In genomic region chr9:31542909-31543690, GRCm38 (mm10) we compare ENCODE assay signal across 8 mouse cellular contexts.
DNase-seq lines count a peak whose midpoint lies in the region; ATAC-seq and TF ChIP-seq lines count a peak whose summit lies in the region.

No protein-coding gene starts in this region.

- no peak overlapping the region for H3K4me2 ChIP-seq in embryonic facial prominence, embryonic 13.5 days
- H3K4me2 ChIP-seq in liver, embryonic 13.5 days = no peak overlapping the region
- no peak overlapping the region for H3K4me2 ChIP-seq in neural tube, embryonic 13.5 days

- no peaks in the 10 kb centered on the region for H3K4me1 ChIP-seq in embryonic facial prominence, embryonic 13.5 days
- H3K4me1 ChIP-seq in heart, embryonic 10.5 days = no peaks in the 10 kb centered on the region
- no peaks in the 10 kb centered on the region for H3K4me1 ChIP-seq in liver, embryonic 13.5 days (replicated peaks)
- no peaks in the 10 kb centered on the region for H3K4me1 ChIP-seq in neural tube, embryonic 13.5 days (replicated peaks)
- H3K4me1 ChIP-seq in testis, adult 2 months (ENCODE audit: control insufficient read depth, insufficient read depth, low read length) = no peaks in the 10 kb centered on the region

- no peaks in the 10 kb centered on the region for H3K9me3 ChIP-seq in embryonic facial prominence, embryonic 13.5 days
- no peaks in the 10 kb centered on the region for H3K9me3 ChIP-seq in heart, embryonic 10.5 days
- no peaks in the 10 kb centered on the region for H3K9me3 ChIP-seq in liver, embryonic 13.5 days (replicated peaks)
- no peaks in the 10 kb centered on the region for H3K9me3 ChIP-seq in neural tube, embryonic 13.5 days

- 10% methylated on average over 13 of the region's 13 CpGs for WGBS in embryonic facial prominence, embryonic 13.5 days
- 13% methylated on average over 13 of the region's 13 CpGs for WGBS in heart, embryonic 10.5 days
- WGBS in liver, embryonic 13.5 days (ENCODE audit: insufficient replicate concordance) = 5% methylated on average over 13 of the region's 13 CpGs
- WGBS in neural tube, embryonic 13.5 days = 14% methylated on average over 13 of the region's 13 CpGs

- H3K27me3 ChIP-seq in embryonic facial prominence, embryonic 13.5 days = no peaks in the 10 kb centered on the region
- H3K27me3 ChIP-seq in heart, embryonic 10.5 days (ENCODE audit: insufficient read depth, poor library complexity, severe bottlenecking) = 0 out of 2 replicates have a peak, but pooled peaks cover 4% of the 10 kb centered on the region
- H3K27me3 ChIP-seq in liver, embryonic 13.5 days = no peaks in the 10 kb centered on the region
- no peaks in the 10 kb centered on the region for H3K27me3 ChIP-seq in neural tube, embryonic 13.5 days
- H3K27me3 ChIP-seq in testis, adult 2 months (ENCODE audit: control insufficient read depth, insufficient read depth, low read length) = no peaks in the 10 kb centered on the region

- no peak overlapping the region for H3K9ac ChIP-seq in embryonic facial prominence, embryonic 13.5 days
- H3K9ac ChIP-seq in liver, embryonic 13.5 days = no peak overlapping the region
- H3K9ac ChIP-seq in neural tube, embryonic 13.5 days = no peak overlapping the region

- H3K27ac ChIP-seq in embryonic facial prominence, embryonic 13.5 days = no peak overlapping the region
- H3K27ac ChIP-seq in heart, embryonic 10.5 days = no peak overlapping the region
- no peak overlapping the region for H3K27ac ChIP-seq in liver, embryonic 13.5 days
- no peak overlapping the region for H3K27ac ChIP-seq in neural tube, embryonic 13.5 days (replicated peaks)
- no peak overlapping the region for H3K27ac ChIP-seq in testis, adult 2 months (ENCODE audit: control insufficient read depth, insufficient read depth, low read depth, low read length)

- no peak for TF ChIP-seq POLR2A in testis, adult 2 months (IDR thresholded peaks at IDR 0.05; ENCODE audit: control insufficient read depth, low read depth, low read length)

- ATAC-seq in embryonic facial prominence, embryonic 13.5 days (ENCODE audit: insufficient number of reproducible peaks, insufficient read depth, low FRiP score, low TSS enrichment, low read depth) = 0 out of 2 replicates have a peak, but pooled peaks have one; percentile 52
- peak; percentile 43; the same call in 1 of the 2 replicates for ATAC-seq in liver, embryonic 13.5 days (ENCODE audit: low read depth)
- ATAC-seq in neural tube, embryonic 13.5 days (ENCODE audit: low read depth) = peak; percentile 78

- no peak overlapping the region for H3K4me3 ChIP-seq in embryonic facial prominence, embryonic 13.5 days
- H3K4me3 ChIP-seq in heart, embryonic 10.5 days = no peak overlapping the region
- H3K4me3 ChIP-seq in liver, embryonic 13.5 days (replicated peaks) = no peak overlapping the region
- H3K4me3 ChIP-seq in neural tube, embryonic 13.5 days = no peak overlapping the region
- H3K4me3 ChIP-seq in testis, adult 2 months (ENCODE audit: control insufficient read depth, low read depth, low read length) = no peak overlapping the region

- peak; percentile 44 for DNase-seq in CD4-positive helper T cell, adult 2 months (ENCODE audit: low read depth, low spot score)
- peak; percentile 56 to 61 for DNase-seq in adrenal gland, postnatal 4 days (ENCODE audit: low spot score in 2 of 2)
- peak; percentile 90 for DNase-seq in heart, embryonic 10.5 days (ENCODE audit: low spot score)
- DNase-seq in kidney, postnatal 14 days = peak; percentile 84
- DNase-seq in liver, embryonic 13.5 days = peak; percentile 48

- TF ChIP-seq CTCF in testis, adult 2 months (IDR thresholded peaks at IDR 0.05; ENCODE audit: control insufficient read depth, insufficient read depth, insufficient replicate concordance, low read depth, low read length) = peak; percentile 99

- H3K36me3 ChIP-seq in embryonic facial prominence, embryonic 13.5 days = no peaks in the 10 kb centered on the region
- H3K36me3 ChIP-seq in heart, embryonic 10.5 days = no peaks in the 10 kb centered on the region
- no peaks in the 10 kb centered on the region for H3K36me3 ChIP-seq in liver, embryonic 13.5 days
- H3K36me3 ChIP-seq in neural tube, embryonic 13.5 days = no peaks in the 10 kb centered on the region
- H3K36me3 ChIP-seq in testis, adult 2 months (ENCODE audit: control insufficient read depth, insufficient read depth, low read length) = no peaks in the 10 kb centered on the region
